Mouse (Mus musculus) heart, embryonic 14.5 days (tissue): ENCODE data around the gene Thsd4. TPM values are rescaled to one million over a fixed set of nuclear protein-coding genes. Genes with fewer than 3 reads are reported as not detected.

Experiments
- ATAC-seq: fragments of 200-750 bp; cut with Nextera tagmentation; 2 replicates; pipeline ENCODE4 v1.8.0; 2017; ENCODE audit warnings: low read depth, moderate TSS enrichment; ENCODE audit not compliant: insufficient number of reproducible peaks, insufficient read depth, low FRiP score
- H3K27ac ChIP-seq, 2 experiments: fragments of 200-500 bp in 1 of 2; fragments of 300-500 bp in 1 of 2; sonication (generic) in 1 of 2; replicated peaks in 1 of 2; 2 replicates each; pipeline ENCODE4 v1.5.1; 2012 to 2014; ENCODE audit warnings: low read depth in 2 of 2, low read length in 2 of 2, control low read depth in 1 of 2, mild to moderate bottlenecking in 1 of 2, mixed read lengths in 1 of 2; ENCODE audit not compliant: control insufficient read depth in 1 of 2, insufficient read depth in 1 of 2
- H3K27me3 ChIP-seq: fragments of 300-500 bp; sonication (generic); 2 replicates; pipeline ENCODE4 v1.6.1; 2014; ENCODE audit warnings: mild to moderate bottlenecking, low read length, control low read depth; ENCODE audit not compliant: control insufficient read depth, insufficient read depth
- H3K36me3 ChIP-seq: fragments of 300-500 bp; sonication (generic); 2 replicates; pipeline ENCODE4 v1.6.1; 2014; ENCODE audit warnings: mild to moderate bottlenecking, control low read depth, low read length, mixed read lengths; ENCODE audit not compliant: control insufficient read depth, insufficient read depth
- H3K4me1 ChIP-seq, 2 experiments: fragments of 200-500 bp in 1 of 2; fragments of 300-500 bp in 1 of 2; sonication (generic) in 1 of 2; 2 replicates each; pipeline ENCODE4 v1.6.1; 2012 to 2014; ENCODE audit warnings: low read length in 2 of 2, control low read depth in 1 of 2, mixed read lengths in 1 of 2; ENCODE audit not compliant: control insufficient read depth in 2 of 2, insufficient read depth in 2 of 2
- H3K4me2 ChIP-seq: fragments of 300-500 bp; sonication (generic); 2 replicates; pipeline ENCODE4 v1.6.1; 2014; ENCODE audit warnings: mild to moderate bottlenecking, low read length
- H3K4me3 ChIP-seq, 2 experiments: fragments of 200-500 bp in 1 of 2; fragments of 300-500 bp in 1 of 2; sonication (generic) in 1 of 2; 2 replicates each; pipeline ENCODE4 v1.5.1; 2012 to 2014; ENCODE audit warnings: low read length in 2 of 2, mild to moderate bottlenecking in 2 of 2, control low read depth in 1 of 2, low read depth in 1 of 2, moderate library complexity in 1 of 2; ENCODE audit not compliant: control insufficient read depth in 1 of 2, insufficient read depth in 1 of 2
- H3K9ac ChIP-seq: fragments of 300-500 bp; sonication (generic); 2 replicates; pipeline ENCODE4 v1.6.1; 2014; ENCODE audit warnings: mild to moderate bottlenecking, low read length
- H3K9me3 ChIP-seq: fragments of 300-500 bp; sonication (generic); 2 replicates; pipeline ENCODE4 v1.6.1; 2016; ENCODE audit warnings: low read length, control low read depth; ENCODE audit not compliant: control insufficient read depth
- WGBS: fragments of 180-500 bp; shearing (Covaris S2); extraction: QIAGEN DNeasy Blood & Tissue Kit; methylation state at CpG from one replicate; pipeline ENCODE4 v1.1.7; 2014; 5-methylcytosine and 5-hydroxymethylcytosine counted together
- polyA plus RNA-seq: library from polyadenylated mRNA; unstranded; fragments of >200 nt; fragmentation: Nextera tagmentation; extraction: Ambion mirVana; gene quantifications from 2 replicates; pipeline ENCODE4 v1.2.1, GENCODE M21; 2014

Gene Thsd4
- polyA plus RNA-seq, 1 experiment from 2014 or later, result 9.5 TPM

- Histone ChIP-seq H3K4me2 (no peak overlapping the region), H3K27ac (no peak overlapping the region), H3K9ac (no peak overlapping the region), H3K36me3 (no peaks in the 10 kb centered on the region), H3K27me3 (no peaks in the 10 kb centered on the region), H3K4me1 (peaks cover 0 to 5% of the 10 kb centered on the region in 2 experiments; a peak in 3 of 4 replicates), H3K9me3 (no peaks in the 10 kb centered on the region), H3K4me3 (no peak overlapping the region)
- WGBS, result 65% methylated on average over 6 of the region's 6 CpGs
- no peak for ATAC-seq
Observed at GRCm38 (mm10) chr9:60025919-60026318, 495.9 kb downstream of the Thsd4 start.

GRCm38 (mm10) chr9:60024971-60025370, 496.9 kb downstream of the Thsd4 start:
- no peak overlapping the region for H3K9ac ChIP-seq
- H3K27ac ChIP-seq, result no peak overlapping the region

DNA sequence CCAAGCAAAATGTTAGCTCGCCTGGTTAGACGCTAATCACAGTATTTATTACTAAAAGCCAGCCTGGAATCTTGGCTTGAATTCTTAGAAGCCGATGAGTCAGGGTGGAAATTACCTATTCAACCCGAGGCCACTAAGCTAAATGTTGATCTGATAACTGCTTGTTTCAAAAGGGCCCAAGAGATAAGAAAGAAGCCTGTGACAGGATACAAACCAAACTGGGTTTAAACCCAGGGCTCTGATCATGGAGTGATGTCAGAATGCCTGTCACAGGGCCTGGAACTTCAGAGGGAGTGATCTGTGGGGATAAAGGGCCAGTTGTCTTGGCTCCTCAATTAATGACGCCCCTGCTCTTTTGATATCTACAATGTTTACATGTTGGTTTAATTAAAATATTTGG, 497.3 kb downstream of the Thsd4 start:
- 31% methylated on average over 5 of the region's 5 CpGs for WGBS
- Histone ChIP-seq H3K4me1 (peaks cover 0 to 5% of the 10 kb centered on the region in 2 experiments; a peak in 3 of 4 replicates), H3K4me3 (no peak overlapping the region), H3K9me3 (no peaks in the 10 kb centered on the region), H3K4me2 (no peak overlapping the region), H3K9ac (no peak overlapping the region), H3K27ac (no peak overlapping the region), H3K27me3 (no peaks in the 10 kb centered on the region), H3K36me3 (no peaks in the 10 kb centered on the region)
- no peak for ATAC-seq

More at GRCm38 (mm10) chr9:60024971-60025370, 496.9 kb downstream of the Thsd4 start:
- Histone ChIP-seq H3K4me2 (no peak overlapping the region), H3K27me3 (no peaks in the 10 kb centered on the region), H3K4me1 (peaks cover 0 to 5% of the 10 kb centered on the region in 2 experiments; a peak in 3 of 4 replicates), H3K36me3 (no peaks in the 10 kb centered on the region), H3K9me3 (no peaks in the 10 kb centered on the region), H3K4me3 (no peak overlapping the region)
- WGBS, result 28% methylated on average over 5 of the region's 5 CpGs
- ATAC-seq, result no peak

- H3K9me3 ChIP-seq, result no peaks in the 10 kb centered on the region
- no peak overlapping the region for H3K9ac ChIP-seq
- H3K4me2 ChIP-seq, result no peak overlapping the region
- no peak overlapping the region for H3K27ac ChIP-seq
- no peaks in the 10 kb centered on the region for H3K27me3 ChIP-seq
- no peak overlapping the region for H3K4me3 ChIP-seq
- peaks cover 0 to 5% of the 10 kb centered on the region in 2 experiments; a peak in 3 of 4 replicates for H3K4me1 ChIP-seq
- 81% methylated on average over 3 of the region's 3 CpGs for WGBS
- ATAC-seq, result no peak
- no peaks in the 10 kb centered on the region for H3K36me3 ChIP-seq
Observed at GRCm38 (mm10) chr9:60022331-60022730, 499.5 kb downstream of the Thsd4 start.

DNA sequence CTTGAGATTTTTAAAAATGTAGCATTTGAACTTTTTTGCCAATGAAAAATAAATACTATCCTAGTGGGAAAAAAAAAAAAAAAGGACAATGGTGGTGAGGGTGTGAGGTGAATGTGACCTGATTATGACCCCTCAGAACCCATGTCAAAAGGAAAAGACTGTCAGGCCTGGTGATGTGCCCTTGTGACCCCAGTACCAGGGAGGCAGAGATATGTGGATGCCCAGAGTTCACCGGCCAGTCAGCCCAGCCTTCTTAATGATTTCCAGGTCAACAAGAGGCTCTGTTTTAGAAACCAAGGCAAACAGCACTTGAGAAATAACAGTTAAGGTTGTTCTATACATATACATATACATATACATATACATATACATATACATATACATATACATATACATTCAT, 501.4 kb downstream of the Thsd4 start:
- Histone ChIP-seq H3K27me3 (no peaks in the 10 kb centered on the region), H3K4me3 (no peak overlapping the region), H3K4me1 (peaks cover 0 to 5% of the 10 kb centered on the region in 2 experiments; a peak in 3 of 4 replicates), H3K36me3 (no peaks in the 10 kb centered on the region), H3K9me3 (no peaks in the 10 kb centered on the region), H3K4me2 (no peak overlapping the region), H3K27ac (no peak overlapping the region), H3K9ac (no peak overlapping the region)
- ATAC-seq, result no peak
- whole genome bisulfite sequencing, result 50% methylated on average over 1 of the region's 1 CpGs

GRCm38 (mm10) chr9:60010285-60010684, 511.6 kb downstream of the Thsd4 start:
- no peak overlapping the region for H3K4me2 ChIP-seq
- H3K27ac ChIP-seq, result no peak overlapping the region
- peaks cover 4 to 5% of the 10 kb centered on the region in 2 experiments for H3K4me1 ChIP-seq
- no peaks in the 10 kb centered on the region for H3K36me3 ChIP-seq
- H3K27me3 ChIP-seq, result no peaks in the 10 kb centered on the region
- ATAC-seq, result no peak
- no peaks in the 10 kb centered on the region for H3K9me3 ChIP-seq
- WGBS, result 77% methylated on average over 1 of the region's 1 CpGs
- H3K9ac ChIP-seq, result no peak overlapping the region
- no peak overlapping the region for H3K4me3 ChIP-seq

DNA sequence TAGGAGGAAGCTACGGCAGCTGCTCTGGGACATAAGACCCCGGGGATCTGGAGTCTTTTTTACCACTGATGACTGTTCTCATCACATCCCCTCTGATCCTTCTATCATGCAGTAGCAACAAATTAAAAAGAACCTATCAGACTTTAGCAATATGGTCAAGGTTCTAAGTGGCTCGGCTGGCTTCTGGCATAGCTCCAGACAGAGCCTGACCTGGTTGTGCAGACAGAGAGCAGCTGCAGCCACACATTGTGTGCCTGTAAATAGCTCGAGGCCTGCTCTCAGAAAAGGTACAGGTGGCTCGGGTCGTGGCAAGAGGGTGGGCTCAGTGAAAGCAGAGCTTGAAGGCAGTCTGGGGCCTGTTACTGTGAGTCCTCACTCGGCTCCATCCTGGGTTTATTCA, 512.9 kb downstream of the Thsd4 start:
- 26% methylated on average over 7 of the region's 7 CpGs for WGBS
- no peak overlapping the region for H3K4me3 ChIP-seq
- H3K4me2 ChIP-seq, result no peak overlapping the region

GRCm38 (mm10) chr9:60002323-60002722, 519.5 kb downstream of the Thsd4 start:
- Histone ChIP-seq H3K4me3 (no peak overlapping the region), H3K27me3 (no peaks in the 10 kb centered on the region), H3K36me3 (no peaks in the 10 kb centered on the region), H3K9me3 (no peaks in the 10 kb centered on the region), H3K9ac (no peak overlapping the region), H3K4me2 (no peak overlapping the region), H3K27ac (no peak overlapping the region), H3K4me1 (no peaks in the 10 kb centered on the region)
- ATAC-seq, result no peak
- WGBS, result 89% methylated on average over 8 of the region's 8 CpGs

More for the DNA sequence above, 512.9 kb downstream of the Thsd4 start:
- no peaks in the 10 kb centered on the region for H3K27me3 ChIP-seq
- peak overlapping the region in 1 of 2 experiments; percentile 43; a peak in 2 of 4 replicates for H3K27ac ChIP-seq
- no peaks in the 10 kb centered on the region for H3K36me3 ChIP-seq
- peaks cover 4 to 5% of the 10 kb centered on the region in 2 experiments for H3K4me1 ChIP-seq
- ATAC-seq, result no peak
- H3K9ac ChIP-seq, result 0 out of 2 replicates have a peak overlapping the region, but pooled peaks have one; percentile 40
- H3K9me3 ChIP-seq, result no peaks in the 10 kb centered on the region
